Comparison of ENCODE assay signal across 13 mouse cellular contexts in genomic region chr17:26662204-26662603, GRCm38 (mm10). TPM values are rescaled to one million over a fixed set of nuclear protein-coding genes. Genes with fewer than 3 reads are reported as not detected.
DNase-seq lines count a peak whose midpoint lies in the region; ATAC-seq and TF ChIP-seq lines count a peak whose summit lies in the region.
"Had no signal": no experiment of that assay in that cellular context is flagged by ENCODE, and none has a peak within 500 bp of the region (broad histone marks: within the 10 kb centered on the region; RNA-seq: fewer than 3 reads in every experiment).

No protein-coding gene starts in this region.

- 61% methylated on average over 5 of the region's 5 CpGs for WGBS in kidney, postnatal 0 days
- 60% methylated on average over 5 of the region's 5 CpGs for WGBS in liver, embryonic 15.5 days (ENCODE audit: insufficient replicate concordance)

- no peaks in the 10 kb centered on the region for H3K36me3 ChIP-seq in kidney, postnatal 0 days (ENCODE audit: insufficient read depth, low read length)
- H3K36me3 ChIP-seq in CH12.LX (replicated peaks in 1 of 2; ENCODE audit: control insufficient read depth in 1 of 2, insufficient read depth in 1 of 2, low read length in 1 of 2), result peaks cover 0 to 25% of the 10 kb centered on the region in 2 experiments
- H3K36me3 ChIP-seq in liver, embryonic 15.5 days (replicated peaks), result no peaks in the 10 kb centered on the region
- H3K36me3 ChIP-seq: embryonic facial prominence, embryonic 13.5 days; hindbrain, embryonic 12.5 days; lung, embryonic 15.5 days had no signal

- H3K27ac ChIP-seq in kidney, postnatal 0 days, result no peak overlapping the region
- H3K27ac ChIP-seq in CH12.LX (ENCODE audit: insufficient read depth, low read depth), result no peak overlapping the region
- no peak overlapping the region for H3K27ac ChIP-seq in liver, embryonic 15.5 days (replicated peaks)
- H3K27ac ChIP-seq: embryonic facial prominence, embryonic 13.5 days; forebrain, embryonic 15.5 days; hindbrain, embryonic 12.5 days; lung, embryonic 15.5 days had no signal

- dilution Hi-C loops in CH12.LX (cut with MboI; ENCODE audit: extremely low pct_ligation_motif_present, extremely low pct_unique_long_range_greater_than_20kb, low sequenced_read_pairs), result no loop called here

- H3K27me3 ChIP-seq in kidney, postnatal 0 days (ENCODE audit: insufficient read depth, low read length), result no peaks in the 10 kb centered on the region
- no peaks in the 10 kb centered on the region for H3K27me3 ChIP-seq in CH12.LX (replicated peaks)
- H3K27me3 ChIP-seq in liver, embryonic 15.5 days, result peaks cover 14% of the 10 kb centered on the region
- H3K27me3 ChIP-seq: embryonic facial prominence, embryonic 13.5 days; forebrain, embryonic 15.5 days; hindbrain, embryonic 12.5 days had no signal

- TF ChIP-seq RAD21 in CH12.LX (IDR thresholded peaks at IDR 0.05; ENCODE audit: low read depth, low read length), result no peak

- H3K9me3 ChIP-seq in kidney, postnatal 0 days (replicated peaks; ENCODE audit: low read length), result no peaks in the 10 kb centered on the region
- H3K9me3 ChIP-seq in CH12.LX (replicated peaks; ENCODE audit: low read length), result no peaks in the 10 kb centered on the region
- no peaks in the 10 kb centered on the region for H3K9me3 ChIP-seq in liver, embryonic 15.5 days (replicated peaks)
- H3K9me3 ChIP-seq: embryonic facial prominence, embryonic 13.5 days; forebrain, embryonic 10.5 days; forebrain, embryonic 15.5 days; hindbrain, embryonic 12.5 days; lung, embryonic 15.5 days had no signal

- no peak for TF ChIP-seq POLR2A in CH12.LX (IDR thresholded peaks at IDR 0.05; ENCODE audit: low read depth, low read length)

- ATAC-seq in kidney, postnatal 0 days (replicated peaks; ENCODE audit: low FRiP score, low read depth), result no peak
- no peak for ATAC-seq in liver, embryonic 15.5 days (ENCODE audit: insufficient read depth)

- H3K4me2 ChIP-seq in kidney, postnatal 0 days (ENCODE audit: low read length), result peak overlapping the region; percentile 70; the same call in 1 of the 2 replicates
- 0 out of 2 replicates have a peak overlapping the region, but pooled peaks have one; percentile 84 for H3K4me2 ChIP-seq in CH12.LX (ENCODE audit: insufficient read depth, low read depth, poor library complexity, severe bottlenecking)
- H3K4me2 ChIP-seq in liver, embryonic 15.5 days, result peak overlapping the region; percentile 73; the same call in 1 of the 2 replicates

- TF ChIP-seq EP300 in CH12.LX (IDR thresholded peaks at IDR 0.05; ENCODE audit: low read length), result no peak

- 0 out of 2 replicates have a peak, but pooled peaks cover 3% of the 10 kb centered on the region for H3K4me1 ChIP-seq in kidney, postnatal 0 days (replicated peaks; ENCODE audit: insufficient read depth, low read length)
- H3K4me1 ChIP-seq in CH12.LX (ENCODE audit: control insufficient read depth in 1 of 2, insufficient read depth in 2 of 2), result peaks cover 4 to 25% of the 10 kb centered on the region in 2 experiments
- peaks cover 28% of the 10 kb centered on the region for H3K4me1 ChIP-seq in liver, embryonic 15.5 days (replicated peaks)

- H3K79me2 ChIP-seq in CH12.LX (replicated peaks; ENCODE audit: control insufficient read depth, extremely low read depth, insufficient read depth, poor library complexity, severe bottlenecking), result no peaks in the 10 kb centered on the region

- no peak overlapping the region for H3K4me3 ChIP-seq in kidney, postnatal 0 days (replicated peaks; ENCODE audit: low read depth, low read length)
- H3K4me3 ChIP-seq in CH12.LX (replicated peaks in 1 of 3; ENCODE audit: low read depth in 2 of 3, low read length in 2 of 3, poor library complexity in 1 of 3), result no peak overlapping the region
- H3K4me3 ChIP-seq in liver, embryonic 15.5 days (replicated peaks), result no peak overlapping the region

- no peak overlapping the region for H3K9ac ChIP-seq in kidney, postnatal 0 days (ENCODE audit: low read depth, low read length)
- no peak overlapping the region for H3K9ac ChIP-seq in CH12.LX (ENCODE audit: insufficient read depth, low read depth)
- no peak overlapping the region for H3K9ac ChIP-seq in liver, embryonic 15.5 days
- H3K9ac ChIP-seq: embryonic facial prominence, embryonic 13.5 days had no signal

- peak; percentile 6 for DNase-seq in adrenal gland, postnatal 14 days
- no peak for DNase-seq in adrenal gland, postnatal 25 days
- no peak for DNase-seq in kidney, postnatal 0 days (ENCODE audit: low spot score)
- no peak for DNase-seq in kidney, postnatal 4 days
- no peak for DNase-seq in CH12.LX (ENCODE audit: extremely low read depth)
- no peak for DNase-seq in kidney, adult 11 months
- DNase-seq in cerebellum, adult 9-10 months, result no peak

- in situ Hi-C loops in CH12.LX (cut with MboI; ENCODE audit: low pct_ligation_motif_present, low pct_unique_long_range_greater_than_20kb, low sequenced_read_pairs), result no loop called here

- no peak for TF ChIP-seq CTCF in kidney, postnatal 0 days (IDR thresholded peaks at IDR 0.05; ENCODE audit: low read depth)
- TF ChIP-seq CTCF in CH12.LX (conservative IDR thresholded peaks at IDR 0.05 in 1 of 2, IDR thresholded peaks at IDR 0.05 in 1 of 2; ENCODE audit: low read depth in 2 of 2, low read length in 2 of 2), result no peak

TF ChIP-seq in CH12.LX, 34 proteins besides CTCF, POLR2A, EP300 and RAD21:
- TF ChIP-seq ZC3H11A (IDR thresholded peaks at IDR 0.05; ENCODE audit: low read depth, low read length), result no peak
- TF ChIP-seq TCF12 (IDR thresholded peaks at IDR 0.05; ENCODE audit: low read depth, low read length), result no peak
- TF ChIP-seq USF1 (IDR thresholded peaks at IDR 0.05; ENCODE audit: low read depth, low read length), result no peak
- TF ChIP-seq RCOR1 (conservative IDR thresholded peaks at IDR 0.05; ENCODE audit: low read depth, low read length), result no peak
- no peak for TF ChIP-seq MXI1 (IDR thresholded peaks at IDR 0.05; ENCODE audit: low read depth, low read length)
- TF ChIP-seq MAZ (IDR thresholded peaks at IDR 0.05; ENCODE audit: low read depth, low read length), result no peak
- no peak for TF ChIP-seq NRF1 (IDR thresholded peaks at IDR 0.05; ENCODE audit: low read depth, low read length)
- no peak for TF ChIP-seq NELFE (IDR thresholded peaks at IDR 0.05; ENCODE audit: low read depth, low read length)
- no peak for TF ChIP-seq JUND (conservative IDR thresholded peaks at IDR 0.05; ENCODE audit: low read depth, low read length)
- TF ChIP-seq MEF2A (IDR thresholded peaks at IDR 0.05; ENCODE audit: borderline replicate concordance, low read depth, low read length), result no peak
- TF ChIP-seq ZKSCAN1 (IDR thresholded peaks at IDR 0.05; ENCODE audit: borderline replicate concordance, low read depth, low read length), result no peak
- no peak for TF ChIP-seq TBP (conservative IDR thresholded peaks at IDR 0.05; ENCODE audit: low read depth, low read length)
- no peak for TF ChIP-seq UBTF (IDR thresholded peaks at IDR 0.05; ENCODE audit: low read depth, low read length)
- no peak for TF ChIP-seq PAX5 (IDR thresholded peaks at IDR 0.05; ENCODE audit: low read length)
- no peak for TF ChIP-seq ELF1 (IDR thresholded peaks at IDR 0.05; ENCODE audit: low read depth, low read length)
- no peak for TF ChIP-seq ZNF384 (IDR thresholded peaks at IDR 0.05; ENCODE audit: low read depth, low read length)
- TF ChIP-seq BHLHE40 (IDR thresholded peaks at IDR 0.05; ENCODE audit: low read depth, low read length), result no peak
- no peak for TF ChIP-seq CHD1 (IDR thresholded peaks at IDR 0.05; ENCODE audit: low read depth, low read length)
TF ChIP-seq in CH12.LX: peak in this region for 0.

RNA-seq across cellular contexts. Expression of gene Atp6v0e, which starts 0.8 kb away (rescaled TPM):
- 188 and 193 TPM in 2 replicates for total RNA-seq in adrenal gland, postnatal 14 days (2021)
- total RNA-seq in adrenal gland, postnatal 25 days (2021), result 172 and 213 TPM in 2 replicates
- 459 and 492 TPM in 2 replicates for polyA plus RNA-seq in kidney, postnatal 0 days (2015; fragmentation: Nextera tagmentation; extraction: Ambion mirVana)
- 190 and 206 TPM in 2 replicates for total RNA-seq in CH12.LX (2012; rRNA removed)
- total RNA-seq in CH12.LX (2014; rRNA removed), result 403 and 422 TPM in 2 replicates
- polyA plus RNA-seq in CH12.LX (2012; ENCODE audit: insufficient read length, low read depth), result 190 and 226 TPM in 2 replicates
- polyA plus RNA-seq in liver, embryonic 15.5 days (2015; fragmentation: Nextera tagmentation; extraction: Ambion mirVana), result 141 and 154 TPM in 2 replicates

RNA-seq across cellular contexts. Expression of gene Crebrf, which starts 53.2 kb away (rescaled TPM):
- total RNA-seq in adrenal gland, postnatal 14 days (2021), result 50.2 and 66.8 TPM in 2 replicates
- 43.9 and 71.9 TPM in 2 replicates for total RNA-seq in adrenal gland, postnatal 25 days (2021)
- 13.8 and 17.6 TPM in 2 replicates for polyA plus RNA-seq in kidney, postnatal 0 days (2015; fragmentation: Nextera tagmentation; extraction: Ambion mirVana)
- total RNA-seq in CH12.LX (2012; rRNA removed) (5.8 and 6.8 TPM in 2 replicates), CH12.LX (2014; rRNA removed) (8.1 and 8.6 TPM in 2 replicates)
- 5.8 and 9.2 TPM in 2 replicates for polyA plus RNA-seq in CH12.LX (2012; ENCODE audit: insufficient read length, low read depth)
- 4.2 and 4.7 TPM in 2 replicates for polyA plus RNA-seq in liver, embryonic 15.5 days (2015; fragmentation: Nextera tagmentation; extraction: Ambion mirVana)
